Mouse (Mus musculus): ENCODE measurements around the gene Ush2a.

GRCm38 (mm10) chr1:188852776-188853175, 591.0 kb downstream of the Ush2a start:
- TF ChIP-seq CTCF (IDR thresholded peaks at IDR 0.05; ENCODE audit: control insufficient read depth, insufficient read depth, insufficient replicate concordance, low read depth, low read length) (no peak), POLR2A (IDR thresholded peaks at IDR 0.05; ENCODE audit: control insufficient read depth, low read depth, low read length) (no peak)
